Mouse (Mus musculus) 416B (cell line): ENCODE data around the gene Crygf.
"Not testable (repeated sequence)": the region's sequence is repeated elsewhere in the genome, so short reads cannot be mapped to it uniquely, and the experiment has no call there.

Source experiments
- DNase-seq: peaks from one replicate; pipeline ENCODE4 v3.0.0; 2011; ENCODE audit warnings: low read depth

The Crygf gene

DNA sequence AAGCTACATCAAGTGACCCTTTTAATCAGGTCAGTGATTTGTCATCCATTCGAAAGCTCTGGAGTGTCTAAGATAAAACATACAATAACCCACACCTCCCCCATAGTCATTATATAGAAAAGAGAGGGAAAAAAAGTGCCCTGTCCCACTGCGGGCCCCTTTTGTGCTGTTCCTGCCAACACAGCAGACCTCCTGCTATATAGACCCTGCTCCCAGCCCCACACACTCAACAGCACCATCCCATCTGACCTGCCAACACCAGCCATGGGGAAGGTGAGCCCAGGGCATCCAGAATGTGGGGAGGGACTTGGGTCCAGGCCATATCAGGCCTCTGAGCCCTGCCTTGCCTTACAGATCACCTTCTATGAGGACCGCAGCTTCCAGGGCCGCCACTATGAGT, at the start of gene Crygf:
Crygf (plus strand) TSS at position 227 of the 400 bp plus-strand sequence.
- DNase-seq, result no peak

DNA sequence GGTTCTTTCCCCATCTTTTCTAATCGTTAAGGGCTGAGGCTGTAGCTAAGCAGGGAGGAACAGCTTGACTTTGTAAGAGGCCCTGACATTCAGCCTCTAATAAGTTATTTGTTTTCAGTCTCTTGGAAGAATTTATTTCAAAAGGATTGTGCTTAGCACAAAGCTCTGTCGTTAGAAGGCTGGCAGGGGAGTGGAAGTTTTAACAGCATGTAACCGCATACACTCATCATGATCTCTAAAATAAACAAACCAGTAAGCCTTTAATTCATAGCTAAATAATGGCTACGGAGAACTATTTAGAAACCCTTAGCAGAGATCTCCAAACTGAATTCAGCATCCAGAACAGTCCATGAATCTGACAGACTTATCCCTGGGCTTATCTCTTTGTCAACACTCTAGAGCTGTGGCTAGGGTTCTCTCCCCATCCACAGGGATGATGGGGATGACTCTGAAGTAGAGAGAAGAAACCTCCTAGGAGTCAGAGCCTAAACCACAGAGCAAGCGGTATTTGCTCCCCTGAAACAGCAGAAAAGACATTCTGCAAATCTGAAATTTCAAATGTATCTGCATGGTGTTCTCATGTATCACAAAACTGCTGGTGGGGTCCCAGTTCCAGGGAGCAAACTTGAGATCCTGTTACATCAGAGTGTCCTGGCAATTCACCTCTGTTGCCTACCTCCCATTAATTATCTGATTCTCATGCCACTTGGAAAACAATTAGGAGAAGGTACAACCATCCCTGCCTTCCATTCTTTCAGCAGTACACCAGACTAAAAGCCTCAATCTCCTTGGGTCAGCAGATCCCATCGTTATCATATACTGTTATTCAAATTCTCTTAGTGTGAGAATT, 734 bp upstream of the Crygf start:
- no peak for DNase-seq

DNA sequence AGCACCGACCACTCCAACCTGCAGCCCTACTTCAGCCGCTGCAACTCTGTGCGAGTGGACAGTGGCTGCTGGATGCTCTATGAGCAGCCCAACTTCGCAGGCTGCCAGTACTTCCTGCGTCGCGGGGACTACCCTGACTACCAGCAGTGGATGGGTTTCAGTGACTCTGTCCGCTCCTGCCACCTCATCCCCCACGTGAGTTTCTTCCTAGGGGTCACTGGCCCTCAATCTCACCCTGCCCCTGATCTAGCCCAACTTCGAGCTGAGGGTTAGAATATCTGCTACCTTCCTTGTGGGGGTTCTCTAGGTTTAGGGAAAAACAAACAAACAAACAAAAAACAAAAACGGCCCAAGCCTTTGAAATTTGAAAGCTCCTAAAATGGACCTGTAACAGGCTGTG, 376 bp downstream of the Crygf start:
- not testable (repeated sequence) for DNase-seq

DNA sequence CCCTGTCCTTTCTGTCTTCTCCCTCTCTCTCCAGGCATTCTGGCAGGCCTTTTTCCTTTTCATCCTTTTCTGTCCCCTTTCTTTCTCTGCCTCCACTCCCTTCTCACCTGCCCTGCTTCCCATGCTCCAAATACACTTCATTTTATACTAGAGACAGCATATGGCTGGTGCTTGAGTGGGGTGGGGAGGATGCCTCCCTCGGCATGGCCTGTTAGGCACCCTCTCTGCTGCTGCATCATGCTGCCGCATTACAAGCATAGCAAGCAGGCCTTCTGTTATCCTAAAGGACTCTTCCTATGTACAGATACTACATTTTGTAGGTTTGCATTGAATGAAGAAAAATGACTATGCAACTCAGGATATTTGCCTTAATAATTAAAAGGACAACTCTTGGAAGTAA, 3.7 kb downstream of the Crygf start:
- no peak for DNase-seq

DNA sequence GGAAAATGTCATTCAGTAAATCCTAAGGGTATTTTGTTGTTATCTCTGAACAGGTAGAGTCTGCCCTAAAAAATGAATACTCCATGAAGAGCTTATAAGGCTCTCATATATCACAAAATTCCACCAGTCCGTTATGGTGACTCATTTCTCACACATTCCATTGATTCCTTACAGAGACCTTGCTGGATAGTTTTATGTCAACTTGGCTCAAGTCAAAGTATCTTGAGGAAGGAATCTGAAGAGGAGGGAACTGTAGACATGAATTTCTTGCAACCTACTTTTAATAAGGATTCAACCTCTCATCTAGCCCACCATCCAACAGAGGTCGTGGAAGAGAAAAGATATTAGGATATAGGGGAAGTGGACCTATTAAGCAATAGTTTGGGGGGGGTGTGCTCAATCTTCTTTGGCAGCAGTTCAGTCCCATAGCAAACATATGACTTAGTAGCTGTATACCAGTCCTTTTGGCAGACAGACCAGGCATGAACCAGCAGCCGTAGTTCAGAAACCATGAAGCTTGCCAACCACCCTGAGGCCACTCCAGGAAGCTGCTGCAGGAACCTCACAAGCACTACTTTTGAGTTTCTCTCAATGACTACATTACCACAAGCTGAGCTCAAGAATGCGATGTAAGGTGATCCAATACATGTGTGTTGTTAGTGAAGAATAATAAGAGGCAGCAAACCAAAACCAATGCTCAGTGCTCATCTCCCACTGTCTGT, 5.9 kb downstream of the Crygf start:
- DNase-seq, result no peak
